Mouse (Mus musculus) forelimb bud, embryonic 11.5 days (tissue): ENCODE measurements around the gene Ift172.
"Not testable (repeated sequence)": the region's sequence is repeated elsewhere in the genome, so short reads cannot be mapped to it uniquely, and the experiment has no call there.

ENCODE experiments used
- DNase-seq: peaks from one replicate; pipeline ENCODE4 v3.0.0-alpha.2; 2012; ENCODE audit warnings: low read depth, low spot score

Gene Ift172

GRCm38 (mm10) chr5:31218294-31218693 lies 72.6 kb downstream of the Ift172 start:
- DNase-seq = no peak

- DNase-seq = not testable (repeated sequence)
Observed at GRCm38 (mm10) chr5:31216554-31216953, 74.4 kb downstream of the Ift172 start.

- no peak for DNase-seq
Observed at GRCm38 (mm10) chr5:31204421-31204820, 86.5 kb downstream of the Ift172 start.

GRCm38 (mm10) chr5:31203866-31204265 lies 87.0 kb downstream of the Ift172 start:
- DNase-seq = no peak
